ENCODE assay signal across 20 mouse cellular contexts in genomic region chr2:169412361-169412760, GRCm38 (mm10).
DNase-seq lines count a peak whose midpoint lies in the region; ATAC-seq and TF ChIP-seq lines count a peak whose summit lies in the region.
"Had no signal": no experiment of that assay in that cellular context is flagged by ENCODE, and none has a peak within 500 bp of the region (broad histone marks: within the 10 kb centered on the region; RNA-seq: fewer than 3 reads in every experiment).

No protein-coding gene starts in this region.

- no peaks in the 10 kb centered on the region for H3K36me3 ChIP-seq in hindbrain, postnatal 0 days (ENCODE audit: insufficient read depth, low read length)
- H3K36me3 ChIP-seq in hindbrain, embryonic 12.5 days, result no peaks in the 10 kb centered on the region
- no peaks in the 10 kb centered on the region for H3K36me3 ChIP-seq in forebrain, embryonic 13.5 days (ENCODE audit: poor library complexity, severe bottlenecking)
- H3K36me3 ChIP-seq: embryonic facial prominence, embryonic 12.5 days; heart, embryonic 10.5 days; intestine, embryonic 15.5 days; midbrain, embryonic 15.5 days had no signal

- no peak overlapping the region for H3K27ac ChIP-seq in hindbrain, postnatal 0 days
- no peak overlapping the region for H3K27ac ChIP-seq in hindbrain, embryonic 12.5 days
- H3K27ac ChIP-seq in forebrain, embryonic 13.5 days, result no peak overlapping the region
- H3K27ac ChIP-seq: embryonic facial prominence, embryonic 12.5 days; heart, embryonic 10.5 days; intestine, embryonic 15.5 days; midbrain, embryonic 15.5 days had no signal

- TF ChIP-seq CTCF in hindbrain, postnatal 0 days (IDR thresholded peaks at IDR 0.05; ENCODE audit: low read depth), result no peak

- peak; percentile 25 for DNase-seq in hindbrain, postnatal 0 days (ENCODE audit: low spot score)
- peak; percentile 41 for DNase-seq in brain, adult 2 months (ENCODE audit: low read depth, low spot score)
- DNase-seq in retina, embryonic 14.5 days (ENCODE audit: low spot score), result peak; percentile 56
- DNase-seq in gastrocnemius, adult 18-20 months (ENCODE audit: low spot score), result no peak
- no peak for DNase-seq in gastrocnemius, postnatal 10 days
- DNase-seq: adrenal gland, adult 8-10 months; cerebellum, adult 2 months; cerebellum, postnatal 25 days; heart, postnatal 4 days; kidney, adult 8-10 months; kidney, postnatal 10 days; thymus, postnatal 14 days had no signal

- no peak overlapping the region for H3K9ac ChIP-seq in hindbrain, postnatal 0 days (replicated peaks; ENCODE audit: low read length)
- H3K9ac ChIP-seq in hindbrain, embryonic 12.5 days, result no peak overlapping the region
- H3K9ac ChIP-seq in forebrain, embryonic 13.5 days, result no peak overlapping the region
- H3K9ac ChIP-seq: embryonic facial prominence, embryonic 12.5 days; intestine, embryonic 15.5 days; midbrain, embryonic 15.5 days had no signal

- H3K9me3 ChIP-seq in hindbrain, postnatal 0 days (ENCODE audit: low read length), result no peaks in the 10 kb centered on the region
- H3K9me3 ChIP-seq in hindbrain, embryonic 12.5 days (replicated peaks), result 0 out of 2 replicates have a peak, but pooled peaks cover 9% of the 10 kb centered on the region
- 0 out of 2 replicates have a peak, but pooled peaks cover 3% of the 10 kb centered on the region for H3K9me3 ChIP-seq in forebrain, embryonic 13.5 days (replicated peaks)
- H3K9me3 ChIP-seq: embryonic facial prominence, embryonic 12.5 days; heart, embryonic 10.5 days; intestine, embryonic 15.5 days; midbrain, embryonic 15.5 days had no signal

- no peaks in the 10 kb centered on the region for H3K27me3 ChIP-seq in hindbrain, postnatal 0 days (ENCODE audit: insufficient read depth, low read length)
- no peaks in the 10 kb centered on the region for H3K27me3 ChIP-seq in hindbrain, embryonic 12.5 days
- H3K27me3 ChIP-seq in forebrain, embryonic 13.5 days, result no peaks in the 10 kb centered on the region
- H3K27me3 ChIP-seq: embryonic facial prominence, embryonic 12.5 days; intestine, embryonic 15.5 days; midbrain, embryonic 15.5 days had no signal

- no peaks in the 10 kb centered on the region for H3K4me1 ChIP-seq in hindbrain, postnatal 0 days (ENCODE audit: insufficient read depth, low read length)
- H3K4me1 ChIP-seq in hindbrain, embryonic 12.5 days, result no peaks in the 10 kb centered on the region
- peaks cover 13% of the 10 kb centered on the region for H3K4me1 ChIP-seq in forebrain, embryonic 13.5 days
- H3K4me1 ChIP-seq: embryonic facial prominence, embryonic 12.5 days; heart, embryonic 10.5 days; intestine, embryonic 15.5 days had no signal

- H3K4me2 ChIP-seq in hindbrain, postnatal 0 days (ENCODE audit: low read depth, low read length), result no peak overlapping the region
- no peak overlapping the region for H3K4me2 ChIP-seq in hindbrain, embryonic 12.5 days (replicated peaks)
- no peak overlapping the region for H3K4me2 ChIP-seq in forebrain, embryonic 13.5 days
- H3K4me2 ChIP-seq: embryonic facial prominence, embryonic 12.5 days; intestine, embryonic 15.5 days; midbrain, embryonic 15.5 days had no signal

- 52% methylated on average over 6 of the region's 6 CpGs for WGBS in hindbrain, postnatal 0 days
- WGBS in hindbrain, embryonic 12.5 days, result 76% methylated on average over 6 of the region's 6 CpGs
- 15% methylated on average over 6 of the region's 6 CpGs for WGBS in forebrain, embryonic 13.5 days

- ATAC-seq in hindbrain, postnatal 0 days, result no peak
- no peak for ATAC-seq in hindbrain, embryonic 12.5 days (ENCODE audit: low FRiP score)
- 0 out of 2 replicates have a peak, but pooled peaks have one; percentile 36 for ATAC-seq in forebrain, embryonic 13.5 days
- ATAC-seq: activated CD4-positive, CD25-positive, alpha-beta regulatory T cell, adult 4 months; intestine, embryonic 15.5 days; midbrain, embryonic 15.5 days had no signal

- no peak overlapping the region for H3K4me3 ChIP-seq in hindbrain, postnatal 0 days (ENCODE audit: low read length)
- no peak overlapping the region for H3K4me3 ChIP-seq in hindbrain, embryonic 12.5 days
- no peak overlapping the region for H3K4me3 ChIP-seq in forebrain, embryonic 13.5 days
- H3K4me3 ChIP-seq: embryonic facial prominence, embryonic 12.5 days; heart, embryonic 10.5 days; intestine, embryonic 15.5 days; midbrain, embryonic 15.5 days; myocyte had no signal

Comparison
In these comparisons a context has a peak if more than half of its experiments do, and no peak if none do; other contexts are left out.
1. DNase-seq: peak in hindbrain, postnatal 0 days (single experiment), brain, adult 2 months (single experiment) and retina, embryonic 14.5 days (single experiment); none in gastrocnemius, adult 18-20 months (single experiment) and gastrocnemius, postnatal 10 days (single experiment).